In the genomic region with DNA sequence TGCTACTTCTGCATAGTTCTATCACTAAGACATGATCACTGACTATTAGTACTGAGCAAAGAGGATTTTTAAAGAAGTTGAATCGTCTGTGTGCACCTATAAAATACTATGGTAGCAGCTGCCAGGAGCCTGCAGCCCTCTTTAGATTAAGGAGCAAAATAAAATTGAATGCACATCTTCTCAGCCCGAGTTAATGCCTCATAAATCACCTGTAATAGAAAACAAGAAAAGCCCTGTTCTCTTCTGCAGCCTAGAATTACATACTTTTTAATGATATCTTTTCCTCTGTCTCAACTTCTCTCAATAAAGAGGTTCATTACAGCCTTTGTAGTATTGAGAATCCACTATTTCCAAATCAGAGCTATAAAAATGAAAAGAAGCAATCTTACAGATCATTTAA, we compare ENCODE assay signal across 16 mouse cellular contexts.
"Had no signal": no experiment of that assay in that cellular context is flagged by ENCODE, and none has a peak within 500 bp of the region (broad histone marks: within the 10 kb centered on the region; RNA-seq: fewer than 3 reads in every experiment).

No protein-coding gene starts in this region.

- H3K27ac ChIP-seq: neural tube, embryonic 12.5 days; neural tube, embryonic 13.5 days; stomach, embryonic 15.5 days; stomach, postnatal 0 days had no signal

- H3K4me2 ChIP-seq: neural tube, embryonic 12.5 days; neural tube, embryonic 13.5 days; stomach, embryonic 15.5 days had no signal

- H3K4me1 ChIP-seq: neural tube, embryonic 12.5 days; neural tube, embryonic 13.5 days; stomach, embryonic 15.5 days had no signal

- DNase-seq: retina, postnatal 1 day; right cerebral cortex, adult 18-20 months; right cerebral cortex, postnatal 14 days; right cerebral cortex, postnatal 25 days; right cerebral cortex, postnatal 4 days; spleen, adult 18-20 months; thymus, adult 18-20 months; thymus, adult 2 months; thymus, postnatal 14 days; thymus, postnatal 25 days; thymus, postnatal 36 days; thymus, postnatal 4 days had no signal

- H3K36me3 ChIP-seq: neural tube, embryonic 12.5 days; neural tube, embryonic 13.5 days; stomach, embryonic 15.5 days had no signal

- H3K27me3 ChIP-seq: neural tube, embryonic 12.5 days; neural tube, embryonic 13.5 days; stomach, embryonic 15.5 days had no signal

- H3K9ac ChIP-seq: neural tube, embryonic 12.5 days; neural tube, embryonic 13.5 days; stomach, embryonic 15.5 days had no signal

- H3K9me3 ChIP-seq: neural tube, embryonic 12.5 days; neural tube, embryonic 13.5 days; stomach, embryonic 15.5 days had no signal

- H3K4me3 ChIP-seq: neural tube, embryonic 12.5 days; neural tube, embryonic 13.5 days; stomach, embryonic 15.5 days had no signal
